Mouse (Mus musculus) layer of hippocampus, adult 11-12 months (tissue): Measurements from ENCODE around the gene Syndig1.

Experiments used
- DNase-seq: peaks from one replicate; pipeline ENCODE4 v3.0.0; 2022; ENCODE audit warnings: low spot score

Gene Syndig1

GRCm38 (mm10) chr2:149877954-149878353 lies 48.9 kb downstream of the Syndig1 start:
- DNase-seq, result no peak

GRCm38 (mm10) chr2:149887634-149888033 lies 58.6 kb downstream of the Syndig1 start:
- DNase-seq, result no peak

- DNase-seq, result no peak
Measured at GRCm38 (mm10) chr2:149891647-149892046, 62.6 kb downstream of the Syndig1 start.

GRCm38 (mm10) chr2:149896337-149896736 lies 67.3 kb downstream of the Syndig1 start:
- no peak for DNase-seq

GRCm38 (mm10) chr2:149899615-149900014 lies 70.6 kb downstream of the Syndig1 start:
- DNase-seq, result no peak

- DNase-seq, result no peak
Measured at GRCm38 (mm10) chr2:149900606-149901005, 71.6 kb downstream of the Syndig1 start.

- DNase-seq, result no peak
Measured at GRCm38 (mm10) chr2:149904405-149904804, 75.4 kb downstream of the Syndig1 start.

- DNase-seq, result no peak
Measured at GRCm38 (mm10) chr2:149906694-149907093, 77.7 kb downstream of the Syndig1 start.

- no peak for DNase-seq
Measured at GRCm38 (mm10) chr2:149917162-149917561, 88.2 kb downstream of the Syndig1 start.

GRCm38 (mm10) chr2:149923561-149923960 lies 94.5 kb downstream of the Syndig1 start:
- DNase-seq, result peak; percentile 25

- no peak for DNase-seq
Measured at GRCm38 (mm10) chr2:149925911-149926310, 96.9 kb downstream of the Syndig1 start.

- no peak for DNase-seq
Measured at GRCm38 (mm10) chr2:149927001-149927400, 98.0 kb downstream of the Syndig1 start.

- DNase-seq, result no peak
Measured at GRCm38 (mm10) chr2:149927481-149927880, 98.5 kb downstream of the Syndig1 start.

GRCm38 (mm10) chr2:149929986-149930385 lies 101.0 kb downstream of the Syndig1 start:
- DNase-seq, result no peak

- DNase-seq, result no peak
Measured at GRCm38 (mm10) chr2:149931111-149931510, 102.1 kb downstream of the Syndig1 start.

- no peak for DNase-seq
Measured at GRCm38 (mm10) chr2:149932095-149932494, 103.1 kb downstream of the Syndig1 start.

- DNase-seq, result no peak
Measured at GRCm38 (mm10) chr2:149933247-149933898, 104.4 kb downstream of the Syndig1 start.

- DNase-seq, result no peak
Measured at GRCm38 (mm10) chr2:149934139-149934538, 105.1 kb downstream of the Syndig1 start.

- DNase-seq, result no peak
Measured at GRCm38 (mm10) chr2:149938829-149939228, 109.8 kb downstream of the Syndig1 start.

- DNase-seq, result no peak
Measured at GRCm38 (mm10) chr2:149939586-149939985, 110.6 kb downstream of the Syndig1 start.

GRCm38 (mm10) chr2:149950641-149951040 lies 121.6 kb downstream of the Syndig1 start:
- DNase-seq, result no peak

- DNase-seq, result peak; percentile 11
Measured at GRCm38 (mm10) chr2:149971014-149971413, 142.0 kb downstream of the Syndig1 start.

GRCm38 (mm10) chr2:149973583-149973982 lies 144.6 kb downstream of the Syndig1 start:
- peak; percentile 45 for DNase-seq

- no peak for DNase-seq
Measured at GRCm38 (mm10) chr2:149980419-149980818, 151.4 kb downstream of the Syndig1 start.
